Mouse (Mus musculus) MEL (cell line): ENCODE data around the gene Hist3h2a.

Experiments
- POLR2AphosphoS2 ChIP-seq: IDR thresholded peaks from 2 replicates; pipeline ENCODE4 v1.6.1; 2011; ENCODE audit warnings: low read length, improper control_type of control experiment
- ZMIZ1 ChIP-seq: IDR thresholded peaks from 2 replicates; pipeline ENCODE4 v1.6.1; 2012; ENCODE audit warnings: low read depth, mild to moderate bottlenecking, inconsistent platforms, low read length, improper control_type of control experiment, moderate library complexity

- TF ChIP-seq ZMIZ1 (no peak), POLR2AphosphoS2 (no peak)
Measured at GRCm38 (mm10) chr11:58974414-58974813, 19.9 kb downstream of the Hist3h2a start.
